Mouse (Mus musculus): ENCODE measurements around the gene Nelfcd.

Nelfcd gene

DNA sequence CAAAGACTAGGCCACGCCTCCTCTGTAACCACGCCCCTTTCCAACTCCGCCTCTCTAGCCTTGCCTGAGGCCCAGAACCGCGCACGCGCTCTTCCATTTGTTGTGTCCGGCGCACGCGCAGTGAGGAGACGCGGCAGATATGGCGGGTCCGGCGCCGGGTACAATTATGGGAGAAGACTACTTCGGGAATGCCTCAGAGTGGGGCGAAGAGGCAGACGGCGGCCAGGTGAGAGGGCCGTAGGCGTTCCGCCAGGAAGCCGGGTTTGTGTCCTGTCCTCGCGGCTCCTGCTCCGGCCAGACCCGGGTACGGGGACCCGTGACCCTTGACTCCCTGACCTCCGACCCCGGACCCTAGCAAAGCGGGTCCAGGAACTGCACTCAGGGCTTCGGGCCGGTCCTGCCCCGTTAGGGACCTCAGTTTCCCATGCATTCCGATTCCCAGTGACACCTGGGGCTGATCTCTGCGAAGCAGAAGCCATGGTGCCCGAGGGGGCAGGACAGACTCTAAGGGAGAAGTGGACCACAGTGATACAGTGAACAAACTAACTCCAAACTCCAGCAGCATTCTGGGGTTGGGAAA lies at the start of gene Nelfcd:
Nelfcd (plus strand) TSS at position 74 of the 580 bp plus-strand sequence.
- DNase-seq, result peak; percentile 98

GRCm38 (mm10) chr2:174366571-174366970 lies 49.0 kb upstream of the Nelfcd start:
- DNase-seq, result no peak

GRCm38 (mm10) chr2:174381021-174381420 lies 34.6 kb upstream of the Nelfcd start:
- no peak for DNase-seq

DNA sequence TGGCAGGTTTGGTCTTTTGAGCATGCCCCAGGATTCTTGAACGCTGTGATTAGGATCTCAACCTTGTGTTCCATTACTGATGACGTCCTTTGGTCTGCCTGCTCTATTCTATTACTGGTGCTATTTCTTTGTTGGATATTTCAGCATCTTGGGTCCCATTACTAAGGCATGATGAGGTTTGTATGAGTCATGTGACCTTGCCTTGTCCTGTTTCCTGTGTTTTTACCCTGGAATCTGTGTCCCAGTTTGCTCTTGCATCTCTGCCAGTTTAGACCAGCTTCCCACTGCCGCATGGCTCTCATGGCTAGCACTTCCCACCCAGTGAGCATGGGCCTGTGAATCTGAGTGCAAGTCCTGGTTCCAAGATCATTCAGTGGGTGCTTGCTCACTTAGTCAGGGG lies 23.7 kb upstream of the Nelfcd start:
- no peak for DNase-seq

- no peak for DNase-seq
Observed at GRCm38 (mm10) chr2:174392554-174392953, 23.1 kb upstream of the Nelfcd start.

GRCm38 (mm10) chr2:174393383-174393782 lies 22.2 kb upstream of the Nelfcd start:
- no peak for DNase-seq

DNA sequence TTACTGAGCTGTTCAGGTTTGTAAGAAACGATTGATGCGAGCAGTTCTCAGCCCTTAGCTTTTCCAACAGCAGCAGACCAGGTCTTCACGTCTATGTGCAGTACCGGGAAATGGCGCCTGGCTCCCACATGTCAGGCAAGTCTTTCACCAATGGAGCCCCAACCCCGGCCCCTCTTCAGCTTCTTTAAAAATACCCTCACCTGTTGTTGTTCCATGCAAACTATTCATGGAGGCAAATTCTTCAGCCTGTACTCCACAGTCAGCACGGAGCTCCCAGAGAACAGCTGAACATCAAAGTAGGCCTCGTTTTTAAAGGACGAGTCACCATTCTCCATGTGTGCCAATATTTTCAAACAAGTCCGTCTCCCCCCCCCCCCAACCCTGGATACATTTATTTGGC lies 19.0 kb upstream of the Nelfcd start:
- no peak for DNase-seq

- no peak for DNase-seq
Observed at GRCm38 (mm10) chr2:174397065-174397464, 18.5 kb upstream of the Nelfcd start.

DNA sequence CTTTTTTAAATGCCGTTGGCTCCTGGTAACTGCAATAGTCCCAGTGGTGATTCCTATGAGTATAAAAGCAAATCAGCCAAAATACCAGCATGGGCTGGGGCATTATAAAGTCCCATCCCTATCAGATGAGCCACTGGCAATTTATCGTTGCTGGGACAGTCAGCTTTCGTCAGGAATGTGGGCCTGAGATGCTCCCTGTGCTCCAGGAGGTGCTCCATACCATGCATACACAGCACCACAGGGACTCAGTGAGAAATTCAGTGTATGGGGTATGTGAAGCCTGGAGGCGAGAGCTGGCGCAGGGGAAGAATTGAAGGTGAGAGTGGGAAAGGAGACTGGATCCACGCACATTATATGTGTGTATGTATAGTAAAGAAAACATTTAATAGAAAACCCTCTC lies 17.7 kb upstream of the Nelfcd start:
- no peak for DNase-seq

DNA sequence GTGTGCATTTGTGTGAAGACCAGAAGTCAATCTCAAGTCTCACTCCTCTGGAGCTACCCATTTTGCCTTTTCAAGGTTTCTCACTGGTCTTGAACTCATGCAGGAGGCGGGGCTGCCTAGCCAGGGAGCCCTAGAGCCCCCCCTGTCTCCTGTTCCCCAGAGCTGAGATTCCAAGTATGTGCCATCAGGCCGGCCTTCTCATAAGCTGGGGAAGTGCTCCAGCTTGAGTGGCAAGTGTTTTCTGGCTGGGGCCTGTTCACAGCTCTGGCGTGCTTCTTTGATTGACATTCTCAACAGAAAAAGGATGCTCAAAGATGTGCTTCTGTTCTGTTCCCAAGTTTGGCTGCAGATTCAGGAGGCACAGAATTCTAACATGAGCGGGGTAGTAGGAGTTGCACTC lies 15.2 kb upstream of the Nelfcd start:
- no peak for DNase-seq

DNA sequence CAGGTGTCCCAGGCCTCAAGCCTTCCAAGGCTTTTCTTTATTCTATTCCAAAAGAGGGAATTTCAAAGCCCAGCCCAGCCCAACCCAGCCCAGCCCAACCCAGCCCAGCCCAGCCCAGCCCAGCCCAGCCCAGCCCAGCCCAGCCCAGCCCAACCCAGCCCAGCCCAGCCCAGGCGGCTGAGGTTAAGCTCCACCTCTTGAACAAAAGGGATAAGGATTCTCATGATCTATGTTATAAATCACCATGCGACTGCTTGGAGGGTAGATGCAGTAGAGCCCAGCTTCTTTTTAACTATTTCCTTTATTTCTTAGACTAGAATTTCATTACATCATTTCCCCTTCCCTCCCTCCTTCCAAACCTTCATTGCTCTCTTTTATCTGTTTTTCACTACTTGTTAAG lies 5.4 kb upstream of the Nelfcd start:
- DNase-seq, result no peak

- DNase-seq, result no peak
Observed at GRCm38 (mm10) chr2:174413127-174413526, 2.5 kb upstream of the Nelfcd start.

DNA sequence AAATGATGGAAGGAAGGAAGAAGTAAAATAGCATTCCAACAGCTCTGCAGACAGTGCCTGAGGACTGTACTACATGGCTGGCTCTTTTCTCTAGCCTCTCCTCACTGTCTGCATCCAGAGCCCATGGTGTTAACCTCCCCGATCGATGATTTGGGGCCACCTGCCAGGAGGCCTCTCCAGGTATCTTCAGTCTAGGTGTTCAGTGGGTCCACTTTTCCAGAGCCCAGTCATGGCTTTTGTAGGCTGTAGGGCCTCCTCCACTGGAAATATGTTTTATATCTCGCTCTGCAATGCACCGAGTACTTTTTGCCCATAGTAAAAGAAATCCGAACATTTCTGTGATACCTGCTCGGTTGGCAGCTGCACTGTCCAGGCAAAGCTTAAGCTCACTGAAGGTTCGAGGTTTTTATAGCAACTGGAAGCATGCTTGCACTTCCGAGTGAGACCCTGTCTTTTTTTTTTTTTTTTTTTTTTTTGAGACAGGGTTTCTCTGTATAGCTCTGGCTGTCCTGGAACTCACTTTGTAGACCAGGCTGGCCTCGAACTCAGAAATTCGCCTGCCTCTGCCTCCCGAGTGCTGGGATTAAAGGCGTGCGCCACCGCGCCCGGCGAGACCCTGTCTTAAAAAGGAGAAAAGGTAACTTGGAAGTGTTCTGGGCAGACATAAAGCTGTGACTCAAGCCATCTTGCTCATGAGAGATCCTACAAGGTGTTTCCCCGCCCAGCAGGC lies 438 bp upstream of the Nelfcd start:
- no peak for DNase-seq

GRCm38 (mm10) chr2:174421107-174421506 lies 5.5 kb downstream of the Nelfcd start:
- DNase-seq, result no peak

GRCm38 (mm10) chr2:174424301-174425085 lies 8.9 kb downstream of the Nelfcd start:
- DNase-seq, result no peak

DNA sequence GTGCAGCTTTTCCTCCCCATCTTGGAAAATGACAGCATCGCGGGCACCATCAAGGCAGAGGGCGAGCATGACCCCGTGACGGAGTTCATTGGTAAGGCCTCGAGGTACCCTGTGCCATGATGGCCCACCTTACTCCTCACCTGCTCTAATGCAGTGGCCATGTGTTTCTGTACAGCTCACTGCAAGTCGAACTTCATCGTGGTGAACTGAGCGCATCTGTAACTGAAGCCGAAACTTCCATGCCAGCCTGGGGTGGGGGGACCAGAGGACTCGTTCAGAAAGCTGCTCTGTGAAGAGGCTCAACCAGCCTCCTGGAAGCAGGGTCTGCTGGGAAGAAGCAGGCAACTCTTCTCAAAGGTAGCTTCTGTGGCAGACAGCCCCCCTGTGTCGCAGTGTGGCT lies 11.3 kb downstream of the Nelfcd start:
- no peak for DNase-seq

DNA sequence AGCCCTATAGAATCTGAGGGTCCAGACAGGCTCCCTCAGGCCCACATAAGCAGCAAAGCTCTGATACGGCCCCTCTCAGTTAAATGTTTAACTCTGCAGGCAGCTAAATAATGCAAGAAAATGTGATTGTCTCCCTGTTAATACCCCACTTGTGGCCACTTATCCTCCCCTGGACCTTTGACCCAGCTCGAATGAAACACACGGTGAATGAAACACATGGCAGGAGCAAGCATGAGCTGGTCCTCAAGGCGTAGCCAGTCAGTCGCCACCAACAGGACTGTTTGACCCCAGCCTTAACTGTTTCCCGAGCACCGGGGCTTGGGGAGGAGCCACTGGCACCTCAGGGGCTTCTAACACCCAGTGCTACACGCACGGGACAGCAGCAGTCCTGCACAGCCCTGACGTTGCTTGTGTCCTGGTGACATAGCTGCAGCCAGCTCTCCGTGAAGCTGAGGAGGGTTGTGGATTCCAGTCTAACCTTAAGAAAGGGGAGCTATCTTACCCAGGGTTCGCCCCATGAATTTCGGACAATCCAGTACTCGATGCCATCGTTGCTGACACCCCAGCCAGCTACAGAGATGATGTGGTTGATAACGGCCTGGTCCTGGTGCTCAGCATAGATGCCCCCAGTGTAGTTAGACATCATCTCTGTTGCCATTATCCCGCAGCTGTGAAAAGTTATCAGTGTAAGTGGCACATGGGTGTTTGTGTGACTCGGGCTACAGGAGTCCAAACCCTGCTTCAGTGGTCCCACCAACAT lies 12.7 kb downstream of the Nelfcd start:
- no peak for DNase-seq

DNA sequence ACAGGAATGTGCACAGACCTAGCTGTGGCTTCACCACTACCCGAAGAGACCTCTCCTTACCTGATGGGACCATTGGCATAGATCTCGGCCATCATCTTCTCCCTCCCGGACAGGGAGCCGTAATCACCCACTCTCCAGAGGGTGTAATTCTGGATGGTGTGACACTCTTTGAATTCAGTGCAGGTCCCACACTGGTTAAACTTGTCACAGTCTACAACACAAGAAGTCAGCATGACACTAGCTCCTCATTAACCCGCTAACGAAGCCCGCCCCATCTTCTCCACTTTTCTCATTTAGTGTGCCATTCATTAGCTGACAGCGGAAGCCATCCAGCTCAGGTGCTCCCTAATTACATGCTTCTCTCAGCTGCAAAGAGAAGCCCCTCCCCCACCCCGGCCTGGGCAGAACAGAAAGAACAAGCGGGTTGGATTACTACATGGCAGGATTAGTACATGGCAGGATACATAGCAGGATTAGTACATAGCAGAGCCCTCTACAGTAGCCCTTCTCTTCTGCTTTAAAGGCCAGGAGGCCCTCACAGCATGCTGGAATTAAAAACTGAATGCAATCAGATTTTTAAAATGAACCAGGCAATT lies 13.5 kb downstream of the Nelfcd start:
- DNase-seq, result no peak

GRCm38 (mm10) chr2:174434943-174435342 lies 19.3 kb downstream of the Nelfcd start:
- no peak for DNase-seq

DNA sequence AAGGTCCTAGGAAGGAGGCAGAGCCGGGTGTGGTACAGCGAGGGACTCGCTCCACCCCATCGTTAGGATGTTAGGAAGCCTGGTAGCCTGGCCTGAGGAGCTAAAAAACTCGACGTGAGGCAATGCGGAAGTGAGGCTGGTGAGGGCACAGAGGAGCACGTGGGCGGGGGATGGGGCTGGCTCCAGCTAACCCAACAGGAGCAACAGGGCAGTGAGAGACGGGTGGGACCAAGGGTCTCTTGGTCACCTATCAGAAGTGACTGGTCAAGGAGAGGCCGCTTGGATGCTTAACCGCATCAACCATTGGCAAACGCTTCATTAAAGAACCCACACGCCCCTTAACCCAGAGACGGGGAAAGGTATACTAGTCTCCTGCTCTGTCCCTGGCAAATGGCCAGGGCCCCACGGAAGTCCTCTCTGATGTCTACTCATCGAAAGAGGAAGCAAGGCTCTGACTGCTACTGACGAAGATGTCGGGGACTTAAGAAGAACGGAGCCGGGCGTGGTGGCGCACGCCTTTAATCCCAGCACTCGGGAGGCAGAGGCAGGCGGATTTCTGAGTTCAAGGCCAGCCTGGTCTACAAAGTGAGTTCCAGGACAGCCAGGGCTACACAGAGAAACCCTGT lies 20.6 kb downstream of the Nelfcd start:
- DNase-seq, result no peak

DNA sequence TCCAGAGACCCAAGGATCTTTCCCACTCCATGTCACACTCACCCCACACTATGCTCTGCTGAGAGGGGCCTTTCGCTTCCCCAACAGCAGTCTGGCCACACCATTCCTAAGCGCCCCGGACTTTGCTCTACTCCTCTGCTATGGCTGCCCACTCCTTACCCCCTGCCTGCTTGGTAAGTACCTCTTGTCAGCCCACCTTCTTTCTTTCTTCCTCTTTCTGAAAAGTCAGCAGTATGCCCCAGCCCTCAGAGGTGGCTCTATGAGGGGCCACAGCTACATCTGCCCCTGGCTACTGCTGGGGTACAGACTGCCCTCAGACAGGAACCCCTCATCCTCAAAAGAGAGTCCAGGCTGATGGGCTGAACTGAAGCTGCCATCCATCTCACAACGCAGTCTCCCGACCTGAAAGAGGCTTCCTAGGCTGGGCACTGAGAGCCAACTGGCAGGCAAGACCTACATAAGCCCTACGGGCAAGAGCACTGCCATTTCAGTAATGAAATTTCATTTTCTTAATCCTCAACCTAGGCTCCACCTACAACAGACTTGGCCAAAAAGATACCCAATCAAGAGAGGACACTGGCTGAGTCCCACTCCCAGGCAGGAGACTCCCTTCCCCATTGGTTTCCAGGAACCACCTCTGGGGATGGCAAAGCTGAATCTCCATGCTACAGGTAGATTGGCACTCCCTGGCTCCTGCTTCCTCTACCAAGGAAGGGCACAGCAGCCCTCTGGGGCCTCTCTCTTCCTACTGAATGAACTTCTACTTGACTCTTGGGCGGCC lies 21.5 kb downstream of the Nelfcd start:
- no peak for DNase-seq

DNA sequence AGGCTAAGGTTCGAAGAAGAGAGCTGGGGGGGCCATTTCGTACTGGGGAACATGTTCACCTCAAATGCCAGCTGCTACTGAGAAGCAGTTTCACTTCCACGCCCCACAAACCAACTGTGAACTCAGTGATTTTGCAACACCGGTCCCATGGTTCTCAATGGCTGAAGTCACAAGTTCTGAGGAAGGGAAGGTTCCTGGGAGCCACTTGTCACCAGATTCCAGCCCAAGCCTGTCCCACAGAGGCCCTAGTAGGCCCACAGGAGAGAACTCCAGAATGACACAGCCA lies 22.0 kb downstream of the Nelfcd start:
- peak; percentile 25 for DNase-seq

All from thymus, postnatal 4 days (tissue).